Mouse (Mus musculus) myocyte (in vitro differentiated cells): Measurements from ENCODE around the gene Tuba1b.

Experiments used
- MYOD1 ChIP-seq, 3 experiments: IDR thresholded peaks; one replicate each; pipeline ENCODE4 v1.6.1; 2011; ENCODE audit warnings: control low read depth in 2 of 3, low read depth in 2 of 3, mild to moderate bottlenecking in 2 of 3, moderate library complexity in 1 of 3; ENCODE audit not compliant: insufficient read length in 2 of 3, control insufficient read depth in 1 of 3
- POLR2A ChIP-seq: IDR thresholded peaks from one replicate; pipeline ENCODE4 v1.6.1; 2011; ENCODE audit warnings: low read depth, mild to moderate bottlenecking, control low read depth, moderate library complexity; ENCODE audit not compliant: insufficient read length
- REST ChIP-seq: IDR thresholded peaks from one replicate; pipeline ENCODE4 v1.6.1; 2011; ENCODE audit warnings: mild to moderate bottlenecking, control low read depth, moderate library complexity; ENCODE audit not compliant: insufficient read depth, insufficient read length
- TCF3 ChIP-seq: IDR thresholded peaks from one replicate; pipeline ENCODE4 v1.6.1; 2011; ENCODE audit warnings: low read depth, control low read depth; ENCODE audit not compliant: insufficient read length
- USF1 ChIP-seq: IDR thresholded peaks from one replicate; pipeline ENCODE4 v1.6.1; 2011; ENCODE audit warnings: low read depth, mild to moderate bottlenecking, control low read depth, moderate library complexity

DNA sequence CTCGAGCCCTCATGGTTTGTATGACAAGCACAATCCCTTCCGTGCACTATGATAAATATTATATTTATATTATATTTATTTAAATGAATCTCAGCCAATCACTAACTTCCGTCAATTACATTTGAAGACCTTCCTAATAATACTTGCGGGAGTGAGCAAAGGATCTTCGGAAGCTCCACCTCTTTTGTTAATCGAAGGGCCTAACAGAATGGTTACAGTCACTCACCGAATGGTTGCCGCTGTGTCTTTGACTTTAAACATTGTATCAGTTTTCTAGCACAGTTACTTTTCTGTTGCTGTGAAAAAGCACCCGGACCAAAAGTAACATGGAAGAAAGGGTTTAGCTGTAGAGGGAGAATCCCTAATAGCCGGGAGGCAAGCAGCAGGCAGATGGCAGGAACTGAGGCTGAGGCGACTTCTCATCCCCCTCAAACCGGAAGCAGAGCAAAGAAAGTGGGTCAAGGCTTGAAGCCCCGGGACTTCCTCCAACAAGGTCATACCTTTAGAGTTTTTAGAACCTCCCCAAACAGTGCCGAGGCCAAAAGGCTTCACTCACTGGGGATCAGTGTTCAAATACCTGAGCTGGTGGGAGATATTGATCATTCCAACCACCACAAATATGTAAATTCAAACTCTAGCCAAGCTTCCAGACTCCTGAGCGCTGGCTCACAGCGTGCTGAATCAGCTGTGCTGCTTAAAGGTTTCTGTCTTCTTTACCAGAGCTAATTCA lies 35.2 kb upstream of the Tuba1b start:
- TF ChIP-seq REST (no peak), POLR2A (no peak), USF1 (no peak), TCF3 (no peak), MYOD1 (IDR thresholded peaks at IDR 0.05; ENCODE audit: control insufficient read depth in 1 of 3, insufficient read length in 2 of 3, low read depth in 2 of 3) (no peak)
